Mouse (Mus musculus) macrophage (primary cell): ENCODE results near the gene Casc1. TPM values are rescaled to one million over a fixed set of nuclear protein-coding genes. Genes with fewer than 3 reads are reported as not detected.

ENCODE experiments used
- H3K27ac ChIP-seq: fragments of 350-480 bp; formaldehyde crosslinking; 2 replicates; pipeline ENCODE4 v1.9.0; 2021
- H3K36me3 ChIP-seq: fragments of 350-480 bp; formaldehyde crosslinking; 2 replicates; pipeline ENCODE4 v1.9.0; 2021; ENCODE audit errors: inconsistent target
- H3K4me3 ChIP-seq: fragments of 350-480 bp; formaldehyde crosslinking; 2 replicates; pipeline ENCODE4 v1.9.0; 2021; ENCODE audit errors: inconsistent target
- H3K79me2 ChIP-seq: fragments of 350-480 bp; formaldehyde crosslinking; 2 replicates; pipeline ENCODE4 v1.9.0; 2021; ENCODE audit errors: inconsistent target
- WGBS: methylation state at CpG from one replicate; pipeline ENCODE4 v1.1.7; 2026; ENCODE audit warnings: inconsistent platforms; ENCODE audit not compliant: missing documents; 5-methylcytosine and 5-hydroxymethylcytosine counted together
- polyA plus RNA-seq: library from polyadenylated mRNA; stranded (reverse); fragments of 250-400 nt; gene quantifications from 3 replicates; pipeline ENCODE4 v1.2.4, GENCODE M21; 2018; ENCODE audit warnings: inconsistent platforms

Casc1 gene
- polyA plus RNA-seq, 1 experiment from 2014 or later, result 0.06 TPM

DNA sequence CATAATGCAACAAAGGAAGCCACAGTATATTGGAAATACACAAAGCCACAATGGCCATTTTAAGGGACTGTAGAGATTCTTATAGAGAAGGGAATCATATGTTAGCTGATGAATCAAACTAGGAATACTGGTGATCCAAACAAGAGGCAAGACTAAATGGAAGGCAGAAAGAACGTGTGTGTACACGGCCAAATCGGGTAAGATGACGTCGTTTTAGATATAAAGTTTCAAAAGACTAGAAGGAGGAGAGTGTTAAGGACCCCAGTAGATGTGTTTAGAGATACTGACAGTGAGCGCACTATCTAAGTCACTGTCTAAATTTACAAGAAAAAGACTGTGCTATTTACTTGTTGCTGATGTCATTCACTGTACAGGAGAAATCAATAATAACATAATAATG is 13.4 kb upstream of the Casc1 start:
- 95% methylated on average over 6 of the region's 6 CpGs for whole genome bisulfite sequencing
- Histone ChIP-seq H3K36me3 (peaks cover 9% of the 10 kb centered on the region), H3K27ac (no peak overlapping the region), H3K4me3 (no peak overlapping the region), H3K79me2 (peaks cover 6% of the 10 kb centered on the region; the same call in 1 of the 2 replicates)

DNA sequence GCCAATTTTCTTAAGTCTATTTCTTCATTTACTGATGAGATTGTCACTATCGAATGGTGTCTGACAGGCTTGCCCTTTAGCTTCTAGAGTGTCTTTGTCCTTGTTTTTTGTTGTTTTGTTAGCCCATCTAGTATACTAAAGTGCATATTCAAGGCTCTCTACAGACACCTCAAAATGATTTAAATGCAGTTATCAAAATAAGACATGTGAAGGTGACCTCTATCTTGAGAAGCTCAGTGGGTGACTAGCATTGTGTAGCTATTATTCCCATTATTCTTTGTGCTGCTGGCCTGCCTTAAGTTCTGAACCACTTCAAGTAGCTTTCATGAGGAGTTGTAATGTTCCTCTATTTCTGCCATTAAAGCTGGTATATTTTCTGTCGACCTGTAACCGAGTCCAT is 5.0 kb upstream of the Casc1 start:
- peaks cover 17% of the 10 kb centered on the region for H3K36me3 ChIP-seq
- 81% methylated on average over 3 of the region's 3 CpGs for WGBS
- H3K27ac ChIP-seq, result no peak overlapping the region
- H3K4me3 ChIP-seq, result no peak overlapping the region
- peaks cover 6% of the 10 kb centered on the region; the same call in 1 of the 2 replicates for H3K79me2 ChIP-seq

DNA sequence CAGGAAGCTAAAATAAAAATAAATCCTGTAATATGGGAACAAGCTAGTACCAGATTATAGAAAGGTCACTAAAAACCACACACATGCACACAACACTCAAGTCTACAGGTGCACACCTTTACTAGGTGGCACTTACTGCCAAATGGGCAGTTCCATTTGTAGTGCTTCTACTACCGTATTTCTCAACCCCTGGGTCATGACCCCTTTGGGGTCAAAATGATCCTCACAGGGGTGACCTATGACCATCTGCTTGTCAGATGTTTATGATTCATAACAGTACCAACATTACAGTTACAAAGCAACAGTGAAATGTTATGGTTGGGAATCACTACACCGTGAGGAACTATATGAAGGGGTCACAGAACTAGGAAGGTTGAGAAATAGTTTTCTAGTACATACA is 3.1 kb upstream of the Casc1 start:
- H3K79me2 ChIP-seq, result peaks cover 6% of the 10 kb centered on the region; the same call in 1 of the 2 replicates
- H3K27ac ChIP-seq, result no peak overlapping the region
- peaks cover 7% of the 10 kb centered on the region; the same call in 1 of the 2 replicates for H3K36me3 ChIP-seq
- 93% methylated on average over 2 of the region's 2 CpGs for WGBS
- no peak overlapping the region for H3K4me3 ChIP-seq

DNA sequence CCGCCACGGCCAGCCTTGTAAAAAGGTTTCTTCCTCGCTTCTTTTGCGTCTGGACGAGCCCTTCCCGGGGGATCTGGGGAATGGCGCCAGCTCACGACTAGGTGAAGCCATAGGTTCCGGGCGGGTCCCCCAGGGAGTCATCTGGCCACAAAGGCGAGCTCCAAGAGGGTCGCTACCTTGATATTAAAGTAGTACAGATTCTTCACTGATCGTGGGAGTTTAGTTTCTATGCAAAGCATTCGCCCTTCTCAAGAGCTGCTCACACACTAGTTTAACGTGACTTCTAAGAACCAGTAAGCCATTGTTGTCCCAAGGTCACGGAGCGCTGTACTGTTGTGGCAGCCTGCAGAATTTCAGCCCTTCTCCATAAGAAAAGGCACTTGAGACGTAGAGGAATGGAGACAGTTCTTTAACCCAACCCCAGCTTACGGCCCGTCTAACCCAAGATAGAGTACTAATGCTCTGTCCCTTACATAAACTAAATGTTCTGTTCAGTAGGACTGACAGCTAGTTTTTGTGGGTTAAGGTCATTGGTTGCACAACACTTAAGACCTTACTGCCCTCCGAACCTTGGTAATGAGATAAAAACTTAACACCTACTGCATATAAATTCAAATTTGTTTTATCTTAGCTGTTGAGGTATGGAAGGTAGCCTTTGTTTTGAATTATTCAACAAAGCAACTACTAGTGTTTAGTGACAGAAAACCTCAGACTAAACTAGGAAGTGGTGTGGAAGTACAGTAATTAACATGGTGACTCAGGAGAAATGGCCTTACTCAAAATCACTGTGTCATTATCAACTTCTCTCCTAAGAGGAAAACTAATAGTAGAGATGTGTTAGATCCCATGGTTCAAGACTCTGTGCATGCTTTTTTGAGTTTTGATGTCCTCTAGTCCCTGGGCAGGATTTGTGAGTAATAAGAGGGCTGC is 836 bp upstream of the Casc1 start:
- 3% methylated on average over 21 of the region's 21 CpGs for WGBS
- Histone ChIP-seq H3K4me3 (peak overlapping the region; percentile 97), H3K79me2 (peaks cover 6% of the 10 kb centered on the region; the same call in 1 of the 2 replicates), H3K36me3 (no peaks in the 10 kb centered on the region), H3K27ac (peak overlapping the region; percentile 76)

DNA sequence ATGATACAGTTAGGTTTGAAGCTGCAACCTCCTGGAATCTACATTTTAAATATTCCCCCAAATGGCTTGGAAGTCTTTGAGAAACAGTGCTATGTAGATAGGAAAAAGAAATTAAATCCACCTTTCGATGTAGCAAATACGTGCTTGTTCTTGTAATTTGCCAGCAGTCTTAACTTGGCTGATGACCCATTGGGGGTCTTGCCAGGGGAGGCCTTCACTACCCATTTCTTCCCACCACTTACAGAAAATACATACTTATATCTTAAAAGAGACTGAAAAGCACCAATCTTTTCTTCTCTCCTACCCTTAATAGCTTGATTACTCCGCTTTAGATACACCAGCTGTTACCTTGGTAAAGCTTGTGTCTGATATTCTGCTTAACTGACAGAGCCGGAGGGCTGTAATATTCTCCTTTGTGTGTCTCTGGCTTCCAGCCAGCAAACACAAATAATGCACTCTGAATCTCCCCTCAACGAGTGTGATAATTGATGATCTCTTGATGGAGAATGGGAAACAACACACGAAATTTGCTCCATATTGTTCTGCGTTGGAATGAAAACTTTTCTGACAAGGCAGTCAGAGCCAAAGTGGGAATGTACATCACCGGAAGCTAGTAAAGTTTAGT is 637 bp downstream of the Casc1 start:
- Histone ChIP-seq H3K36me3 (no peaks in the 10 kb centered on the region), H3K4me3 (peak overlapping the region; percentile 42), H3K79me2 (peaks cover 6% of the 10 kb centered on the region; the same call in 1 of the 2 replicates), H3K27ac (no peak overlapping the region)
- 31% methylated on average over 8 of the region's 8 CpGs for WGBS

DNA sequence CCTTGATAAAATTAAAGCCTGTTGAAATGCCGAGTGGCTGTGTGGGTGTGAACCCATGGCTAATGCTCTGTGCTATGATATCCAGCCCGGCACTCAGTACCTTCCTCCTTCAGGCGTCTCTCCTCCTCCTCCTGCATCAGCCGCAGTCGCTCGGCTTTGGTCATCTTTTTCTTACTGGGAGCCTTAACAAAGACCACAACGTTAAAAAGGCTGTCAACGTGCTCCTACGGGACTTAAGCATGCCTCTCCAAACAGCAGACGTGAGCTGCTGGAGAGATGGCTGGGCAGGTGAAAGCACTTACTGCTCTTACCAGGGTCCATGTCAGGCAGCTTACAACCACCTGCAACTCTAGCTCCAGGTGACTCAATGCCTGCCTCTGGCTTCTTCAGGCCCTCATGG is 5.7 kb downstream of the Casc1 start:
- no peak overlapping the region for H3K4me3 ChIP-seq
- no peaks in the 10 kb centered on the region for H3K79me2 ChIP-seq
- no peak overlapping the region for H3K27ac ChIP-seq
- no peaks in the 10 kb centered on the region for H3K36me3 ChIP-seq
- 86% methylated on average over 10 of the region's 10 CpGs for WGBS

DNA sequence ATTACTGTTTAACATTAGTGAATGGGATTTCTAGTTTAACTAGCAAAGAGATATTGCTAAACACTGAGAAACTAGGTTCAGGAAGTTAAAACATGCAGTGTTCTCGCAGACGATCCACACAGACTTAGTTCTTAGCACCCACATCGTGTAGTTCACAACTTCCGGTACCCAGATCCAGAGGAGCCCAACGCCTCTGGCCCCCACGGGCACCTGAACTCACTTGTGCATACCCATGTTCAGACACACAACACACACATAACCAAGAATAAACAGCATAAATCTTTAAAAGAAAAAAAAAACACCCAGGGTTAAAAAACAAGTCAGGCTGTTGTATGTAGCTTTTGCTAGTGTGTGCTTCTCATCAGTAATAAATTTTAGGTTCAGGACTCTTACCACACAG is 6.4 kb downstream of the Casc1 start:
- 84% methylated on average over 6 of the region's 6 CpGs for WGBS

DNA sequence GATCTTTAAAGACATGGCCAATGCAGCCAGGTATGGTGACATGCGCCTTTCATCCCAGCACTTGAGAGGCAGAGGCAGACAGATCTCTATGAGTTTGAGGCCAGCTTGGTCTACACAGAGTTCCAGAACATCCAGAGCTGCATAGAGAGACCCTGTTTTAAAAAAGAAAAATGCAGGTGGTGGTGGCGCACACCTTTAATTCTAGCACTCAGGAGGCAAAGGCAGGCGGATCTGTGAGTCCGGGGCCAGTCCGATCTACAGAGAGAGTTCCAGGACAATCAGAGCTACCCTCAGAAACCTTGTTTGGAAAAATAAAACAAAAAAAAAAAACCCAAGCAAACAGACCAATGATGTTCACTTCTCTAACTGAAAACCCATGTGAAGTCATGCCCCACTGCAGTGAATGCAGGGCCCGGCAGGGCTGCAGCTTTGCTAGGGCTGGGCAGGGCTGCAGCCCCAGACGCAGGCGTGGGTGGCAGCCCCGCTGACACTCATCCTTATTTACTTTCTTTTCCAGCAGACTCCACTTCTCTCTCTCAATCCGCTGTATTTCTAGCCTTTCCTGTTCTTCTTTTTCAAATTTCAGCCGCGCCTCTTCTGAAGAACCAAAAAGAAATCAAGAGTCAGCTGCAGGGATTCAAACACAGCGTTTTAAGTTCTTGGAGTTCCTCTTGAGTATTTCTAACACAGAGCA is 8.2 kb downstream of the Casc1 start:
- 68% methylated on average over 13 of the region's 13 CpGs for WGBS
- no peak overlapping the region for H3K27ac ChIP-seq
- no peaks in the 10 kb centered on the region for H3K36me3 ChIP-seq
- H3K79me2 ChIP-seq, result no peaks in the 10 kb centered on the region
- no peak overlapping the region for H3K4me3 ChIP-seq

More for the DNA sequence above, 6.4 kb downstream of the Casc1 start:
- Histone ChIP-seq H3K79me2 (no peaks in the 10 kb centered on the region), H3K36me3 (no peaks in the 10 kb centered on the region), H3K27ac (no peak overlapping the region), H3K4me3 (no peak overlapping the region)

DNA sequence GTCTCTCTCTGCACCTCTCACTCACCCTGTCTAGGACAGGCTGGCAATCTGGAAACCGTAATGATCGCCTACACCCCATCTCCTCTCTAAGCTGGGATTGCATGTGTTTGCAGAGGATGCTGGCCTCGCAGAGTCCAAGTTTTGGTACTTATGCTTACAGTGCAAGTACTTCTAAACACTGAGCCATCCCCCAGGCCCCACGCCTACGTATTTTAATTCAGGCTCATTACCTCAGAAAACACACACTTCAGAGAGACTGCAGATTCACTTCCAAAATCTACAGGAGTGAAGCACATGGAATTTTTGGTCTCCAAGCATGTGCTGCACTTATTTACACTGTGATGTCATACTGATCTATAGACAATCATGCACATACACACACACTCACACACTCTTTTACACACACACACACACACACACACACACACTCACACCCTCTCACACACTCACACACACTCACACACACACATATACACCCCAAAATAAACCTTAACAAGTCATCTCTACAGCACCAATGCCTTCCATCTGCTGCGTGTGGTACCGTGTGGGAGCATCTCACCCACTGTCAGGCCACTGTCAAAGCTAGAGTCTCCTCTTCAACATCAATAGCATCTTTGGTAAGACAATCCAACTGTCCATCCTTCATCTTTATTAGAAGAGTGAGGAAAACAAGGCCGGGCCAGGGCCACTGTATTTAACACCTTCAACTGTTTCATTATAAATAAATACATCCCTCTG is 12.7 kb downstream of the Casc1 start:
- H3K4me3 ChIP-seq, result no peak overlapping the region
- H3K27ac ChIP-seq, result no peak overlapping the region
- H3K79me2 ChIP-seq, result no peaks in the 10 kb centered on the region
- no peaks in the 10 kb centered on the region for H3K36me3 ChIP-seq
- WGBS, result 95% methylated on average over 8 of the region's 8 CpGs

DNA sequence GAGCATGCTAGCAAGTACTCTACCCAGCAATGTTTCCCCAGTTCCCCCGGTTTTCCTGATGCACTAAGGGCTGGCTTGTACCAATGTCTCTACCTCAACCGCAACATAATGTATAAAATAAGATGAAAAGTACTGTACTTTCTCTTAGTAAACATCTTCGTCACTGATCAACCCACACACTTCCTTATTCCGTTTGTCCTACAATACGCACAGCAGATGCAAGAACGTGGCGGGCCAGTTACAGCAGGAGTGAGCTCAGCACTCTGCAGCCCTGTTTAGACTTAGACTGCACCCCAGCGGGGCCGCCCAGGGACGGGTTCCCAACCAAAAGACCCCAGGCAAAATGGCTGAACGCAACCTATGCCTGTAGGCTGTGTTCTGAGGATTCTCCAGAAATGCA is 17.4 kb downstream of the Casc1 start:
- Histone ChIP-seq H3K36me3 (no peaks in the 10 kb centered on the region), H3K27ac (no peak overlapping the region), H3K4me3 (no peak overlapping the region), H3K79me2 (no peaks in the 10 kb centered on the region)
- 25% methylated on average over 11 of the region's 11 CpGs for WGBS

DNA sequence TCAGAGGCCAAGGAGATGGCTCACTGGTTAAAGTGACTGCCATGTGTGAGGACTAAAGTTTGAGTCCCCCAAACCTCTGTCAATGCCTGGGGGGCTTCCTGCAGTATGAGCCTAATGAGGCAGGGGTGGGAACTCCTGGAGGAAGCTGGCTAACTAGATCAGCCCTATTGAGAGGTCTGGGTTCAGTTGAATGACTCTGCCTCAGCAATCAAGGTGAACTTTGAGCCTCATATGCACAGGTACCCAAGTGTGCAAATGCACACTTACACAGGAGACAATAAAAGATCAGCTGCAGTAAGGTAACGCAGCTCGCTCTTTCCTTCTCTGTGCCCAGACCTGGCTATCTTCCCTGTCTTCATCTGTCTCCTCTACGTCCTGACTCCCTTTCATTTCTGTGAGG is 17.8 kb downstream of the Casc1 start:
- H3K79me2 ChIP-seq, result no peaks in the 10 kb centered on the region
- no peaks in the 10 kb centered on the region for H3K36me3 ChIP-seq
- WGBS, result 87% methylated on average over 3 of the region's 3 CpGs
- H3K4me3 ChIP-seq, result no peak overlapping the region
- H3K27ac ChIP-seq, result no peak overlapping the region

DNA sequence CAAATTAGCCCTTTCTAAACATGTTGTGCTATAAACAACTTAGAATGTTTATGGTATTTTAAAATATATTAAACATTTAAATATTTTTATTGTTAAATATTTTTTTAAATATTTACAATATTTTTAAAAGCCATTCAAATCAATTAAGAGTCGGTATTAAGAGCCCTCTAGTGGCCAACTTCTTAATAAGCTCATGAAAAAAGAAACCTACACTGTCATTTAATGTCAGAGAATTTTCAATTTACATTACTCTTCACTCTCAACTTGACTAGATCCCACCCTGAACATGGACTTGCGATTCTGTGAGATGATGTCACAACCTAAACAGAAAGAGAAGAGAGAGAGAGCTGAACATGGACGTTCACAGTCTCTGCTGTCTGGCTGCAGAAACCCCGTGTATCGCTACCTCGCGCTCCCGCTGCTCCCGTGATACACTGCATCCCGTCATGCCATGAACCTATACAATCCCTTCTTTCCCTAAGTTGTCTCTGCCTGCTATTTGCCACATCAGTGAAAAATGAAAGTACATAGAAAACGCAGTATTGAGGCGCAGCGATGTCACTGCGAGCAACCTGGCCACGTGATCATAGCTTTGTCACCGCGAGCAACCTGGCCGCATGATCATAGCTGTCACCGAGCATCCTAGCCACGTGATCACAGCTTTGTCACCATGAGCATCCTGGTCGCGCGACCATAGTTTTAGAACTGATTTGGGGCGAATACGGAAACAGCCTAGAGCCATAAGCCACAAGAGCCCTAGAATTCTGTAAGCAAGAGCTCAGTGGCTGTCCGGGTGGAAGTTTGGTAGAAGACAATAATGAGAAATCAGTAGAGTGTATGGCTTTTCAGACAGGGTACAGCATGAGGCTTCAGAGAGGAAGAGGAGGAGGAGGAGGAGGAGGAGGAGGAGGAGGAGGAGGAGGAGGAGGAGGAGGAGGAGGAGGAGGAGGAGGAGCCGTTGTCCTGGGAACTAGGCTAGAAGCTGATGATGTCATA is 23.4 kb downstream of the Casc1 start:
- H3K27ac ChIP-seq, result no peak overlapping the region
- no peaks in the 10 kb centered on the region for H3K36me3 ChIP-seq
- WGBS, result 45% methylated on average over 25 of the region's 27 CpGs
- peak overlapping the region; percentile 41 for H3K4me3 ChIP-seq
- no peaks in the 10 kb centered on the region for H3K79me2 ChIP-seq

DNA sequence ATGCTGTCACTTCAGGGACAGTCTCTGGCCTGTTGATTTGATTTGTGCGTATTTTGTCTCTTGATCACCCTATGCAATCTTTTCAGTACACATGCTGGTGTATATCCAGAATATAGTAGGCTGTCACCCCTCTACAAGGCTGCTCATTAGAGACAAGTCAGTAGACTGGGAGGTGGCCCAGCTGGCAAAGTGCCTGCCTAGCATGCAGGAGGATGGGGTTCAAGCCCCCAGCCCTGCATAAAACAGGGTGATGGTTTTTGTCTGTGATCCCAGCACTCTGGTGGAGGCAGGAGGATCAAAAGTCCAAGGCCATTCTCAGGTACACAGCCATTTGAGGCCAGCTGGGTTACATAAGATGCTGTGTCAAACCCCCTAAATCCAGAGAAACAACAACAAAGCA is 24.7 kb downstream of the Casc1 start:
- no peaks in the 10 kb centered on the region for H3K79me2 ChIP-seq
- no peak overlapping the region for H3K4me3 ChIP-seq
- H3K36me3 ChIP-seq, result no peaks in the 10 kb centered on the region
- WGBS, result 92% methylated on average over 1 of the region's 1 CpGs
- no peak overlapping the region for H3K27ac ChIP-seq
